Mouse (Mus musculus) splenic B cell, adult 2 months (primary cell): ENCODE data around the gene Trak1.

ENCODE experiments used
- DNase-seq: peaks from one replicate; pipeline ENCODE4 v3.0.0-alpha.2; 2011; ENCODE audit warnings: low read depth, low spot score
- H3K27me3 ChIP-seq: 2 replicates; pipeline ENCODE4 v1.6.1; 2012; ENCODE audit warnings: mild to moderate bottlenecking, low read length, moderate library complexity, mixed read lengths; ENCODE audit not compliant: control insufficient read depth, poor library complexity, insufficient read depth, severe bottlenecking
- H3K36me3 ChIP-seq: 2 replicates; pipeline ENCODE4 v1.6.1; 2012; ENCODE audit warnings: mild to moderate bottlenecking, low read length, moderate library complexity, mixed read lengths; ENCODE audit not compliant: control insufficient read depth, poor library complexity, insufficient read depth, severe bottlenecking

The Trak1 gene

GRCm38 (mm10) chr9:121475488-121476452, 178.5 kb downstream of the Trak1 start:
- Histone ChIP-seq H3K27me3 (no peaks in the 10 kb centered on the region), H3K36me3 (0 out of 2 replicates have a peak, but pooled peaks cover 1% of the 10 kb centered on the region)
- no peak for DNase-seq

- Histone ChIP-seq H3K27me3 (no peaks in the 10 kb centered on the region), H3K36me3 (0 out of 2 replicates have a peak, but pooled peaks cover 1% of the 10 kb centered on the region)
- DNase-seq, result peak; percentile 70
Observed at GRCm38 (mm10) chr9:121477305-121477911, 180.1 kb downstream of the Trak1 start.

- peak; percentile 69 for DNase-seq
- no peaks in the 10 kb centered on the region for H3K36me3 ChIP-seq
- no peaks in the 10 kb centered on the region for H3K27me3 ChIP-seq
Observed at GRCm38 (mm10) chr9:121479453-121479852, 182.2 kb downstream of the Trak1 start.

GRCm38 (mm10) chr9:121487216-121487615, 189.9 kb downstream of the Trak1 start:
- no peaks in the 10 kb centered on the region for H3K36me3 ChIP-seq

GRCm38 (mm10) chr9:121491592-121492240, 194.4 kb downstream of the Trak1 start:
- Histone ChIP-seq H3K36me3 (no peaks in the 10 kb centered on the region), H3K27me3 (no peaks in the 10 kb centered on the region; the same call in 1 of the 2 replicates)
- no peak for DNase-seq

More at GRCm38 (mm10) chr9:121487216-121487615, 189.9 kb downstream of the Trak1 start:
- H3K27me3 ChIP-seq, result no peaks in the 10 kb centered on the region
- no peak for DNase-seq

GRCm38 (mm10) chr9:121494006-121494767, 196.9 kb downstream of the Trak1 start:
- Histone ChIP-seq H3K27me3 (no peaks in the 10 kb centered on the region; the same call in 1 of the 2 replicates), H3K36me3 (no peaks in the 10 kb centered on the region)
- no peak for DNase-seq

GRCm38 (mm10) chr9:121495529-121495928, 198.2 kb downstream of the Trak1 start, which contains the start of gene Cck:
Gene Cck, minus strand, starts transcription at chr9:121495694.
- Histone ChIP-seq H3K27me3 (no peaks in the 10 kb centered on the region; the same call in 1 of the 2 replicates), H3K36me3 (no peaks in the 10 kb centered on the region)
- DNase-seq, result no peak

GRCm38 (mm10) chr9:121496102-121496501, 198.8 kb downstream of the Trak1 start:
- no peak for DNase-seq

GRCm38 (mm10) chr9:121505346-121505745, 208.0 kb downstream of the Trak1 start:
- DNase-seq, result no peak
- no peaks in the 10 kb centered on the region for H3K27me3 ChIP-seq

More at GRCm38 (mm10) chr9:121496102-121496501, 198.8 kb downstream of the Trak1 start:
- Histone ChIP-seq H3K27me3 (no peaks in the 10 kb centered on the region; the same call in 1 of the 2 replicates), H3K36me3 (no peaks in the 10 kb centered on the region)

GRCm38 (mm10) chr9:121506478-121507180, 209.3 kb downstream of the Trak1 start:
- no peaks in the 10 kb centered on the region for H3K27me3 ChIP-seq
- DNase-seq, result no peak
- no peaks in the 10 kb centered on the region for H3K36me3 ChIP-seq

More at GRCm38 (mm10) chr9:121505346-121505745, 208.0 kb downstream of the Trak1 start:
- no peaks in the 10 kb centered on the region for H3K36me3 ChIP-seq

GRCm38 (mm10) chr9:121511911-121512310, 214.6 kb downstream of the Trak1 start:
- no peak for DNase-seq
- H3K36me3 ChIP-seq, result no peaks in the 10 kb centered on the region

GRCm38 (mm10) chr9:121514462-121514861, 217.2 kb downstream of the Trak1 start:
- DNase-seq, result no peak
- no peaks in the 10 kb centered on the region for H3K36me3 ChIP-seq
- H3K27me3 ChIP-seq, result no peaks in the 10 kb centered on the region

More at GRCm38 (mm10) chr9:121511911-121512310, 214.6 kb downstream of the Trak1 start:
- no peaks in the 10 kb centered on the region for H3K27me3 ChIP-seq

GRCm38 (mm10) chr9:121520047-121520446, 222.7 kb downstream of the Trak1 start:
- Histone ChIP-seq H3K27me3 (no peaks in the 10 kb centered on the region), H3K36me3 (no peaks in the 10 kb centered on the region)
- no peak for DNase-seq
